Mouse (Mus musculus) limb, embryonic 14.5 days (tissue): Measurements from ENCODE around the gene Unc13a. TPM values are rescaled to one million over a fixed set of nuclear protein-coding genes. Genes with fewer than 3 reads are reported as not detected.

Experiments used
- ATAC-seq: fragments of 200-750 bp; cut with Nextera tagmentation; 2 replicates; pipeline ENCODE4 v1.8.0; 2017; ENCODE audit warnings: low read depth, moderate number of reproducible peaks, moderate TSS enrichment; ENCODE audit not compliant: low FRiP score
- DNase-seq: peaks from one replicate; pipeline ENCODE4 v3.0.0-alpha.2; 2015; ENCODE audit warnings: low spot score
- H3K27ac ChIP-seq: fragments of 300-500 bp; sonication (generic); replicated peaks from 2 replicates; pipeline ENCODE4 v1.5.1; 2014; ENCODE audit warnings: low read depth, mild to moderate bottlenecking, low read length, moderate library complexity, mixed read lengths
- H3K27me3 ChIP-seq: fragments of 300-500 bp; sonication (generic); 2 replicates; pipeline ENCODE4 v1.6.1; 2014; ENCODE audit warnings: low read length, mixed read lengths; ENCODE audit not compliant: control insufficient read depth, insufficient read depth
- H3K36me3 ChIP-seq: fragments of 300-500 bp; sonication (generic); 2 replicates; pipeline ENCODE4 v1.6.1; 2014; ENCODE audit warnings: mild to moderate bottlenecking, low read length, moderate library complexity, mixed read lengths; ENCODE audit not compliant: control insufficient read depth, insufficient read depth
- H3K4me1 ChIP-seq: fragments of 300-500 bp; sonication (generic); 2 replicates; pipeline ENCODE4 v1.6.1; 2014; ENCODE audit warnings: antibody characterized with exemption, low read length, mixed read lengths; ENCODE audit not compliant: control insufficient read depth, insufficient read depth
- H3K4me2 ChIP-seq: fragments of 300-500 bp; sonication (generic); replicated peaks from 2 replicates; pipeline ENCODE4 v1.6.1; 2014; ENCODE audit warnings: low read depth, mild to moderate bottlenecking, low read length, moderate library complexity; ENCODE audit not compliant: severe bottlenecking
- H3K4me3 ChIP-seq: fragments of 300-500 bp; sonication (generic); replicated peaks from 2 replicates; pipeline ENCODE4 v1.5.1; 2014; ENCODE audit warnings: low read length
- H3K9ac ChIP-seq: fragments of 300-500 bp; sonication (generic); 2 replicates; pipeline ENCODE4 v1.6.1; 2014; ENCODE audit warnings: mild to moderate bottlenecking, low read depth, low read length, moderate library complexity; ENCODE audit not compliant: severe bottlenecking
- H3K9me3 ChIP-seq: fragments of 300-500 bp; sonication (generic); 2 replicates; pipeline ENCODE4 v1.6.1; 2016; ENCODE audit warnings: low read length; ENCODE audit not compliant: control insufficient read depth
- POLR2A ChIP-seq: fragments of 200-500 bp; IDR thresholded peaks from 2 replicates; pipeline ENCODE4 v1.8.0; 2012; ENCODE audit warnings: inconsistent platforms, mild to moderate bottlenecking, moderate library complexity, borderline replicate concordance; ENCODE audit not compliant: insufficient read depth, insufficient read length; ENCODE audit errors: extremely low read depth
- WGBS: fragments of 180-500 bp; shearing (Covaris S2); extraction: QIAGEN DNeasy Blood & Tissue Kit; methylation state at CpG from one replicate; pipeline ENCODE4 v1.1.7; 2014; 5-methylcytosine and 5-hydroxymethylcytosine counted together
- polyA plus RNA-seq, 2 experiments: library from polyadenylated mRNA; depleted of rRNA in 1 of 2; stranded (reverse) in 1 of 2; unstranded in 1 of 2; fragments of >200 nt; fragmentation: Nextera tagmentation in 1 of 2; extraction: Ambion mirVana in 1 of 2; gene quantifications; 2 replicates each; pipeline versions ENCODE4 v1.2.1 to v1.2.3; 2012 to 2014

The Unc13a gene
- 0.28 and 0.39 TPM in 2 replicates for polyA plus RNA-seq (2012; rRNA removed)
- 0.91 and 0.97 TPM in 2 replicates for polyA plus RNA-seq (2014; fragmentation: Nextera tagmentation; extraction: Ambion mirVana)

GRCm38 (mm10) chr8:71671549-71671965 is at the start of gene Unc13a:
Gene Unc13a, minus strand, starts transcription at chr8:71671757.
- H3K27me3 ChIP-seq, result peaks cover 38% of the 10 kb centered on the region
- peak; percentile 71 for DNase-seq
- TF ChIP-seq POLR2A, result no peak
- no peak within 1 kb of the TSS for H3K27ac ChIP-seq
- no peaks in the 10 kb centered on the region for H3K9me3 ChIP-seq
- no peak within 1 kb of the TSS for H3K9ac ChIP-seq
- H3K4me2 ChIP-seq, result peak within 1 kb of the TSS; percentile 82
- WGBS, result under 1% methylated on average over 34 of the region's 42 CpGs
- H3K4me3 ChIP-seq, result peak within 1 kb of the TSS; percentile 35
- H3K4me1 ChIP-seq, result peaks cover 17% of the 10 kb centered on the region
- peak; percentile 70 for ATAC-seq
- H3K36me3 ChIP-seq, result no peaks in the 10 kb centered on the region

- no peak overlapping the region for H3K4me3 ChIP-seq
- 28% methylated on average over 7 of the region's 7 CpGs for WGBS
- H3K9me3 ChIP-seq, result no peaks in the 10 kb centered on the region
- no peak for TF ChIP-seq POLR2A
- no peak overlapping the region; the same call in 1 of the 2 replicates for H3K9ac ChIP-seq
- no peak overlapping the region for H3K27ac ChIP-seq
- DNase-seq (peak; percentile 36), ATAC-seq (peak; percentile 44; the same call in 1 of the 2 replicates)
- peaks cover 6% of the 10 kb centered on the region for H3K27me3 ChIP-seq
- no peaks in the 10 kb centered on the region for H3K36me3 ChIP-seq
- no peak overlapping the region for H3K4me2 ChIP-seq
- peaks cover 2% of the 10 kb centered on the region; the same call in 1 of the 2 replicates for H3K4me1 ChIP-seq
These were observed 48.4 kb upstream of the Unc13a start for GRCm38 (mm10) chr8:71719928-71720457.

- Histone ChIP-seq H3K27me3 (no peaks in the 10 kb centered on the region), H3K4me3 (no peak overlapping the region), H3K27ac (no peak overlapping the region), H3K36me3 (no peaks in the 10 kb centered on the region), H3K4me2 (no peak overlapping the region), H3K9ac (no peak overlapping the region), H3K4me1 (no peaks in the 10 kb centered on the region), H3K9me3 (no peaks in the 10 kb centered on the region)
- TF ChIP-seq POLR2A, result no peak
- ATAC-seq (no peak), DNase-seq (no peak)
- 69% methylated on average over 4 of the region's 4 CpGs for WGBS
These were observed 47.7 kb upstream of the Unc13a start for GRCm38 (mm10) chr8:71719218-71719617.

GRCm38 (mm10) chr8:71718252-71718651 is 46.7 kb upstream of the Unc13a start:
- no peak for DNase-seq
- no peaks in the 10 kb centered on the region for H3K4me1 ChIP-seq
- H3K27ac ChIP-seq, result no peak overlapping the region
- no peak overlapping the region for H3K9ac ChIP-seq
- no peak overlapping the region for H3K4me2 ChIP-seq
- no peak for ATAC-seq
- H3K36me3 ChIP-seq, result no peaks in the 10 kb centered on the region
- no peak overlapping the region for H3K4me3 ChIP-seq
- WGBS, result 36% methylated on average over 3 of the region's 3 CpGs
- no peak for TF ChIP-seq POLR2A
- H3K9me3 ChIP-seq, result no peaks in the 10 kb centered on the region
- H3K27me3 ChIP-seq, result no peaks in the 10 kb centered on the region

GRCm38 (mm10) chr8:71717096-71717495 is 45.5 kb upstream of the Unc13a start:
- TF ChIP-seq POLR2A, result no peak
- no peak overlapping the region for H3K4me3 ChIP-seq
- H3K4me1 ChIP-seq, result no peaks in the 10 kb centered on the region
- H3K27me3 ChIP-seq, result no peaks in the 10 kb centered on the region
- no peak overlapping the region for H3K27ac ChIP-seq
- no peak overlapping the region for H3K4me2 ChIP-seq
- 89% methylated on average over 12 of the region's 12 CpGs for WGBS
- no peak for ATAC-seq
- no peak overlapping the region for H3K9ac ChIP-seq
- no peaks in the 10 kb centered on the region for H3K36me3 ChIP-seq
- DNase-seq, result no peak
- no peaks in the 10 kb centered on the region for H3K9me3 ChIP-seq

- Histone ChIP-seq H3K27me3 (no peaks in the 10 kb centered on the region), H3K4me3 (no peak overlapping the region), H3K27ac (no peak overlapping the region), H3K36me3 (no peaks in the 10 kb centered on the region), H3K9me3 (no peaks in the 10 kb centered on the region), H3K4me1 (no peaks in the 10 kb centered on the region), H3K4me2 (no peak overlapping the region), H3K9ac (no peak overlapping the region)
- no peak for TF ChIP-seq POLR2A
- DNase-seq (no peak), ATAC-seq (no peak)
- WGBS, result 80% methylated on average over 13 of the region's 13 CpGs
These were observed 45.0 kb upstream of the Unc13a start for GRCm38 (mm10) chr8:71716561-71717053.
